Mouse (Mus musculus) stomach, postnatal 0 days (tissue): ENCODE data around the gene Tmem80. TPM values are rescaled to one million over a fixed set of nuclear protein-coding genes. Genes with fewer than 3 reads are reported as not detected.

Experiments used
- ATAC-seq: fragments of 200-750 bp; cut with Nextera tagmentation; 2 replicates; pipeline ENCODE4 v1.8.0; 2017; ENCODE audit not compliant: low FRiP score, low TSS enrichment
- DNase-seq: peaks from one replicate; pipeline ENCODE4 v3.0.0-alpha.2; 2016; ENCODE audit warnings: low spot score
- H3K27ac ChIP-seq: fragments of 300-500 bp; sonication (generic); replicated peaks from 2 replicates; pipeline ENCODE4 v1.5.1; 2014; ENCODE audit warnings: mild to moderate bottlenecking, control low read depth
- H3K27me3 ChIP-seq: fragments of 300-500 bp; sonication (generic); 2 replicates; pipeline ENCODE4 v1.6.1; 2014; ENCODE audit warnings: low read length; ENCODE audit not compliant: control insufficient read depth, insufficient read depth
- H3K36me3 ChIP-seq: fragments of 300-500 bp; sonication (generic); 2 replicates; pipeline ENCODE4 v1.6.1; 2014; ENCODE audit warnings: low read length, mixed read lengths; ENCODE audit not compliant: control insufficient read depth, insufficient read depth
- H3K4me1 ChIP-seq: fragments of 300-500 bp; sonication (generic); replicated peaks from 2 replicates; pipeline ENCODE4 v1.6.1; 2014; ENCODE audit warnings: antibody characterized with exemption; ENCODE audit not compliant: control insufficient read depth, insufficient read depth
- H3K4me2 ChIP-seq: fragments of 300-500 bp; sonication (generic); replicated peaks from 2 replicates; pipeline ENCODE4 v1.6.1; 2014; ENCODE audit warnings: low read depth, mild to moderate bottlenecking, control low read depth, moderate library complexity
- H3K4me3 ChIP-seq: fragments of 300-500 bp; sonication (generic); 2 replicates; pipeline ENCODE4 v1.5.1; 2014; ENCODE audit warnings: low read depth, low read length, control low read depth
- H3K9ac ChIP-seq: fragments of 300-500 bp; sonication (generic); 2 replicates; pipeline ENCODE4 v1.6.1; 2014; ENCODE audit warnings: mild to moderate bottlenecking, low read length, control low read depth, mixed read lengths
- H3K9me3 ChIP-seq: fragments of 300-500 bp; sonication (generic); 2 replicates; pipeline ENCODE4 v1.6.1; 2016; ENCODE audit warnings: low read length; ENCODE audit not compliant: control insufficient read depth
- CTCF ChIP-seq: IDR thresholded peaks from 2 replicates; pipeline ENCODE4 v1.5.1; 2016; ENCODE audit warnings: antibody characterized with exemption, low read depth, mild to moderate bottlenecking, moderate library complexity
- EP300 ChIP-seq: optimal IDR thresholded peaks from 2 replicates; pipeline ENCODE3; 2016; ENCODE audit warnings: antibody characterized with exemption
- WGBS: fragments of 180-500 bp; shearing (Covaris S2); extraction: QIAGEN DNeasy Blood & Tissue Kit; methylation state at CpG from one replicate; pipeline ENCODE4 v1.1.7; 2014; 5-methylcytosine and 5-hydroxymethylcytosine counted together
- polyA plus RNA-seq: library from polyadenylated mRNA; unstranded; fragments of >200 nt; fragmentation: Nextera tagmentation; extraction: Ambion mirVana; gene quantifications from 2 replicates; pipeline ENCODE4 v1.2.1, GENCODE M21; 2015

The Tmem80 gene
- polyA plus RNA-seq, 1 experiment from 2014 or later = 18.6 TPM

DNA sequence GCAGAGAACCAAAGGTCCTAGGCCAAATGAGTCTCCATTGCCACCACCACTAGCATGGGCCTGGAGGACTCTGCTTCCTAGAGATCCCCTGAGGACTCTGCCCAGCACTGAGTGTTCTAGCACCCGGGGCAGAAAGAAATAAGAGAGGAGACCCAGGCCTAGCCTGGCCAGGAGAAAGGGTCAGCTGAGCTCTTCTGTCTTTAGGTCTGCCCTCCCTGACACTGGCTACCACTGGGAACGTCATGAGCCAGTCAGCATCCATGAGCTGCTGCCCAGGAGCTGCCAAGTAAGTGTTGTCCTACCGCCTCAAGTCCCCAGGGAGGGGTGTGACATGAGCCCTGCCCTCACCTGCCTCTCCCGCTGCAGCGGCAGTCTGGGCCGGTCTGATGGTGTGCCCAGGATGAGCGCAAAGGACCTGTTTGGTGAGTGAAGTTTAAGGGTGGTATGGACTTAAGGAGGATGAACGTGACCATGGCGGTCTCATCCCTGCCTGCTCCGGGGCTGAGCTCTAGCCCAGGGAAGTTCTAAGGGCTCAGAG is 14.2 kb downstream of the Tmem80 start:
- ATAC-seq = no peak

DNA sequence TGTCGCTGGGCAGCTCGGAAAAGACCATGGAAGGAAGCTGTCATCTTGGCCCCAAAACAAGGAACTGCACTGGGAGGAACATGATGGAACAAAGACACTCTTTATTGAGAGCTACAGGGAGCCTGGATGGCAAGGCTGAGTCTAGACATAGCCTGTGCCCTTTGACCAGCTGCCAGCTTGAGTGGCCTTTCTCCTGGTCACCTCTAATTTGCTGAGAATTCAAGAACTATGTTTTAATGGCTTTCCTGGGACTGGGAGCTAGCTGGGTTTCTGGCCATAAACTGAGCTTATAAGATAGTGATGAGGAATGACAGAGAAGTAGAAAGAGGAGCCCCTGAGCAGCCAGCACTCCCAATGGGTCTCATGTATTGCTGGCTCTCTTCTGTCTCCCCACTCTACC is 15.7 kb downstream of the Tmem80 start:
- Histone ChIP-seq H3K36me3 (no peaks in the 10 kb centered on the region), H3K9ac (no peak overlapping the region), H3K9me3 (no peaks in the 10 kb centered on the region), H3K4me2 (no peak overlapping the region), H3K27ac (0 out of 2 replicates have a peak overlapping the region, but pooled peaks have one; percentile 30), H3K27me3 (no peaks in the 10 kb centered on the region), H3K4me1 (no peaks in the 10 kb centered on the region), H3K4me3 (no peak overlapping the region)
- DNase-seq (no peak), ATAC-seq (no peak)
- 82% methylated on average over 2 of the region's 2 CpGs for WGBS
- TF ChIP-seq EP300 (no peak), CTCF (no peak)

More for the DNA sequence above, 14.2 kb downstream of the Tmem80 start:
- H3K36me3 ChIP-seq = no peaks in the 10 kb centered on the region
- no peaks in the 10 kb centered on the region for H3K27me3 ChIP-seq
- no peak overlapping the region for H3K4me3 ChIP-seq
- H3K9ac ChIP-seq = no peak overlapping the region
- 0 out of 2 replicates have a peak overlapping the region, but pooled peaks have one; percentile 20 for H3K27ac ChIP-seq
- no peak overlapping the region for H3K4me2 ChIP-seq
- 64% methylated on average over 10 of the region's 10 CpGs for WGBS
- no peaks in the 10 kb centered on the region for H3K4me1 ChIP-seq
- peak; percentile 52 for DNase-seq
- TF ChIP-seq EP300 (no peak), CTCF (no peak)
- H3K9me3 ChIP-seq = no peaks in the 10 kb centered on the region

DNA sequence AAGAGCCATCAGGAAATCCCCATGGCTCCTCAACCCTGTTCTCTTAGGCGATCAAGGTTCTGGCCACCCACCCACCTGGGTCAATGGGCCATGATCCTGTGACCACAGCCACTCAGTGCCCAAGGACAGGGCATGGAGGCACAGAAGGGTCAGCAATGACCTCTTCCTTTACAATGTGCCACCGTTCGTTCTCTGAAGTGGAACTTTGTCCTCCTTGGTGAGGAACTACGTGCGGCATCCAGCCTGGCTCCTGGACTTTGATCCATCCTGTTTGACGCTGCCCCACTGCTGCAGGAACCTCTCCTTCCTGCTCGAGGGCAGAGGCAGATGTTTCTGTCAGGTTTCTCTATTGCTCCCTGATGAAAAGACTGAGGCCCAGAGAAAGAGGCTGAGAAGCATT is 16.2 kb downstream of the Tmem80 start:
- peak; percentile 22 for ATAC-seq
- Histone ChIP-seq H3K27me3 (no peaks in the 10 kb centered on the region), H3K27ac (peak overlapping the region; percentile 30; the same call in 1 of the 2 replicates), H3K4me3 (no peak overlapping the region), H3K36me3 (no peaks in the 10 kb centered on the region), H3K4me1 (no peaks in the 10 kb centered on the region), H3K9ac (no peak overlapping the region), H3K9me3 (no peaks in the 10 kb centered on the region), H3K4me2 (no peak overlapping the region)
- WGBS = 60% methylated on average over 7 of the region's 7 CpGs
- no peak for TF ChIP-seq EP300
- no peak for TF ChIP-seq CTCF
- peak; percentile 74 for DNase-seq

DNA sequence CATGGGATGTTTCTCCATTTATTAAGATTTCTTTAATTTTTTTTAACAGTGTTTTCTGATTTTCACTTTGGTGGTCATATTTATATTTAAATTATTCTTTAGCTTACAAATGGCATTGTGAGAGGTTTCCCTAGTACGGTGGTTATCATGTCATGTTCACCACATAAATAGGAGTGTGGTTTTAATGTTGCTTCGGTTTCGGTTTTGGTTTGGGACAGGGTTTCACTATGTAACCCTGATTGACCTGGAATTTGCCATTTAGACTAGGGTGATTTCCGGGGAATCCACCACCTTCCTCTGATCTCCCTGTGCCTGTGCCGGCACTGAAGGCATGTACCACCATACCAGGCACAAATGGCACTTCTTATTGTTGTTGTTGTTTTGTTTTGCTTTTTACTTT is 17.2 kb downstream of the Tmem80 start:
- Histone ChIP-seq H3K9me3 (no peaks in the 10 kb centered on the region), H3K4me2 (no peak overlapping the region), H3K27ac (no peak overlapping the region), H3K27me3 (no peaks in the 10 kb centered on the region), H3K36me3 (no peaks in the 10 kb centered on the region), H3K9ac (no peak overlapping the region), H3K4me3 (no peak overlapping the region), H3K4me1 (no peaks in the 10 kb centered on the region)
- ATAC-seq = no peak
- no peak for DNase-seq
- 85% methylated on average over 5 of the region's 5 CpGs for WGBS
- no peak for TF ChIP-seq CTCF
- no peak for TF ChIP-seq EP300

DNA sequence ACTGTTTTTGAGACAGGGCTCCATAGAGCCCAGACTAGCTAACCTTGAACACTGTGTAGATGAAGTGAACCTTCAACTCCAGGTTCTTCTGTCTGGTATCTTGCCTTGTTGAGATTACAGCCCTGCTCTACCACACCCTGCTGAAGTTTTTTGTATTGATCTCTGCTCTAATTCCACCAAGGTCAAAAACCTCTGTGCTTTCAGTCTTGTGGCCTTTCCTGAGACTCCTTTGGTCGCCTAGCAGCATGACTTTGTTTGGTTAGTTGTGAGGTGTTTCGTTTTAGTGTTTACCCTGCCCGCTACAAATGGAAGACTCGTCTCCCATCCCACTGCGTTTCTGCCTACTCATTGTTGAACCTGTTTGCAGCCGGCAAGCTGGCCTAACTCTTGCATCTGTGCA is 23.5 kb downstream of the Tmem80 start:
- Histone ChIP-seq H3K9me3 (no peaks in the 10 kb centered on the region), H3K4me3 (no peak overlapping the region), H3K27ac (peak overlapping the region; percentile 37; the same call in 1 of the 2 replicates), H3K9ac (no peak overlapping the region), H3K4me2 (no peak overlapping the region), H3K36me3 (no peaks in the 10 kb centered on the region), H3K27me3 (no peaks in the 10 kb centered on the region), H3K4me1 (no peaks in the 10 kb centered on the region)
- TF ChIP-seq EP300 (no peak), CTCF (no peak)
- 50% methylated on average over 6 of the region's 6 CpGs for WGBS
- DNase-seq (peak; percentile 79), ATAC-seq (peak; percentile 84)

DNA sequence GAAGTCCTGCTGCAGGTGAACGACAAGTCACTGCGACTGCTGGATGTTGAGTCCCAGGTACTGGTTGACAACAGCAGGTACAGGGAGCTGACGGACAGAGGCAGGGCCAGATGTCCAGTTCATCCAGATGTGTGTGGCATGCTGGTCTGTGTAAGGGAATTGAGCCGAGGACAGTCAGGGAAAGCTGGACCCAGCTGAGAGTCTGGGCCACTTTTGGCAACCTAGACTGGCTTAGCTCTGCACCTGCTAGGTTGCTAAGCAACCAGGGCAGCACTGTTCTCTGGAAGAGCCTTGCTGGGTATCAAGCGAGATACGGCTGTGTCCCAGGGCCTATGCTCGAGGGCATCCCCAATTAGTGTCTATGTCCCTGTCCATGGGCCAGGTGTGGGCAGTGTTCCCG is 27.5 kb downstream of the Tmem80 start:
- 83% methylated on average over 8 of the region's 8 CpGs for WGBS
- Histone ChIP-seq H3K4me2 (no peak overlapping the region), H3K9me3 (no peaks in the 10 kb centered on the region), H3K4me3 (no peak overlapping the region), H3K27me3 (no peaks in the 10 kb centered on the region), H3K4me1 (no peaks in the 10 kb centered on the region), H3K27ac (no peak overlapping the region), H3K9ac (no peak overlapping the region), H3K36me3 (no peaks in the 10 kb centered on the region)
- no peak for DNase-seq
- no peak for ATAC-seq
- TF ChIP-seq CTCF = no peak
